Mouse (Mus musculus) brain, embryonic 14.5 days (tissue): ENCODE measurements around the gene Bcl2l15.

Experiments used
- CTCF ChIP-seq: fragments of 200-500 bp; IDR thresholded peaks from 2 replicates; pipeline ENCODE4 v1.5.1; 2012; ENCODE audit warnings: inconsistent platforms, mild to moderate bottlenecking, moderate library complexity, borderline replicate concordance; ENCODE audit not compliant: insufficient read depth, insufficient read length; ENCODE audit errors: extremely low read depth
- POLR2A ChIP-seq: fragments of 200-500 bp; IDR thresholded peaks from 2 replicates; pipeline ENCODE4 v1.6.1; 2012; ENCODE audit warnings: mild to moderate bottlenecking, inconsistent platforms, borderline replicate concordance; ENCODE audit not compliant: poor library complexity, insufficient read depth, insufficient read length, severe bottlenecking; ENCODE audit errors: extremely low read depth

DNA sequence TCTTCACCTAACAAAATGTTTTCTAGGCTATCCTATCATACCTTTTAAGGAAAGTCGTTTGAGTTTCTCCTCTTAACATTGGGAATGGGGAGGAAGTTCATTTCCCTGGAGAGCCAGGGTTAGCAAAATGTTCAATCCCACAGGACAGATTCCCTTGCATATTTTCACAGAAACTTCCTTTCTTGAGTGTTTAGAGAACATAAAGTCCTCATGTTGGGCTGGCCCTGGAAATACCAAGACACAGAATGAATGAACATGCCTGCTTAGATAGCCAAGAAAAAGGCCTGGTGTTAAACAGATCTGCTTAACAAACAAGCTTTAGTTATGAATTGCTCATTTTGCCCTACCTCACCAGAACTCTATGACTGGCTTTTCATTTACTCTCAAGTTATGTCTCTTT lies 39.8 kb upstream of the Bcl2l15 start:
- TF ChIP-seq CTCF (no peak), POLR2A (no peak)
